Mouse (Mus musculus): Measurements from ENCODE around the gene Vil1.

Vil1 gene

DNA sequence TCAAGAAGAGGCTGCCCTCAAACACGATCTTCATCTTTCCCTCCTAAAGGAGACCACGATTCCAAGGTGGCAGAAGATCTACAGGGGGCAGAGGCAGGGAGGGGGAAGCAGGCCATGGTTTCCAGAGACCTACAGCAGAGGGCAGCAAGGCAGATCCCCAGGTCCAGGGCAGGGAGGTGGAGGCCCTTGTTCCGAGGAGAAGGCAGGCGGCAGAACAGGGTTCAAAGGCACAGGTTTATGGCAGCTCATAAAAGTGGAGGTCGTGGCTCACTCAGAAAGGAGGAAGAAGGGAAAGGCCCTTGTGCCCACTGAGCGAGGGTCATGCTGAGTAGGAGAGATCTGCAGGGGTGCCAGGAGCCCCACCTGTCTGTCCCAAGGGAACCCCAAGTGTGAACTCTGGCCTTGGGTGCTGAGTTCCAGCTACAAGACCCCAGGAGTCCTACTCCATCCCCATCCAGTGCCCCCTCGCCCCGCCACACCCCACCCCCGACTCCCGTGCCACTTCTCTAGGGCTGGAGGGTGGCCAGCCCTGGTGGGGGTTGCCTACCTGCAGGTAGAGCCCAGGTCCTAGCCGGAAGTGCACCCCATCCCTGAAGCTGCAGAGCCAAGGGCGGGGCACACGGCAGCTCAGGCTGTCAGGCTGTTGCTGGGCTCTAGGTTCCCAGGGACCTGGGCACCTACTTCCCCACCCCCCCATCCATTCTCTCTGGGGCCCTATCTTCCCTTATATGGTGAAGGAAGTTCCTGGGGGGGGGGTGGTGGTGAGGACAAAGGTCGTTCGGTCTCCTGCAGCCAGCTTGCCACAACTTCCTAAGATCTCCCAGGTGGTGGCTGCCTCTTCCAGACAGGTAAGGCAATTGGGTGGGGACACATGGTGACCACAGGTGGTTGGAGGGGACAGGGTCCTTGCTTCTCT lies at the start of gene Vil1:
Gene Vil1, plus strand, starts transcription at position 788 of the 916 bp plus-strand sequence.
- no peak for DNase-seq (ENCODE audit: extremely low read depth, low read depth, low spot score)

- DNase-seq (ENCODE audit: extremely low read depth, low read depth, low spot score): no peak
These were observed 49.1 kb upstream of the Vil1 start for GRCm38 (mm10) chr1:74359952-74360517.

DNA sequence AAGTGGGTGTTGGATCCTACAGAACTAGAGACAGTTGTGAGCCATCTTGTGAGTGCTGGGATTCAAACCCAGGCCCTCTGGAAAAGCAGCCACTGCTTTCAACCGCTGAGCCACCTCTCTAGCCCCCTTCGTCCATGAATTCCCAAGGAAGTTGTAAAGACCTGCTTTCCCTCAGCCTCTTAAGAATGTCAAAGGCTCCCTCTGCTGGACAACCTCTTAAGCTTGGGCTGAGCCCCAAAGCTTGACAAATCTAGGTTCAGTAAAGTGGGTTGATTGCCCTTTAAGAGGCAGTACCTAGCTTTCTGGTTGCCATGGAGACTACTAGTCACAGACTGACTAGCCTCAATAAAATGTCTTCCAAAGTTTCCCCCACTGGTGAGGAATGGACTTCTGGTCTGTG lies 47.4 kb upstream of the Vil1 start, which contains the start of gene Catip:
Gene Catip, plus strand, starts transcription at position 297 of the 400 bp plus-strand sequence.
- no peak for DNase-seq (ENCODE audit: extremely low read depth, low read depth, low spot score)

DNA sequence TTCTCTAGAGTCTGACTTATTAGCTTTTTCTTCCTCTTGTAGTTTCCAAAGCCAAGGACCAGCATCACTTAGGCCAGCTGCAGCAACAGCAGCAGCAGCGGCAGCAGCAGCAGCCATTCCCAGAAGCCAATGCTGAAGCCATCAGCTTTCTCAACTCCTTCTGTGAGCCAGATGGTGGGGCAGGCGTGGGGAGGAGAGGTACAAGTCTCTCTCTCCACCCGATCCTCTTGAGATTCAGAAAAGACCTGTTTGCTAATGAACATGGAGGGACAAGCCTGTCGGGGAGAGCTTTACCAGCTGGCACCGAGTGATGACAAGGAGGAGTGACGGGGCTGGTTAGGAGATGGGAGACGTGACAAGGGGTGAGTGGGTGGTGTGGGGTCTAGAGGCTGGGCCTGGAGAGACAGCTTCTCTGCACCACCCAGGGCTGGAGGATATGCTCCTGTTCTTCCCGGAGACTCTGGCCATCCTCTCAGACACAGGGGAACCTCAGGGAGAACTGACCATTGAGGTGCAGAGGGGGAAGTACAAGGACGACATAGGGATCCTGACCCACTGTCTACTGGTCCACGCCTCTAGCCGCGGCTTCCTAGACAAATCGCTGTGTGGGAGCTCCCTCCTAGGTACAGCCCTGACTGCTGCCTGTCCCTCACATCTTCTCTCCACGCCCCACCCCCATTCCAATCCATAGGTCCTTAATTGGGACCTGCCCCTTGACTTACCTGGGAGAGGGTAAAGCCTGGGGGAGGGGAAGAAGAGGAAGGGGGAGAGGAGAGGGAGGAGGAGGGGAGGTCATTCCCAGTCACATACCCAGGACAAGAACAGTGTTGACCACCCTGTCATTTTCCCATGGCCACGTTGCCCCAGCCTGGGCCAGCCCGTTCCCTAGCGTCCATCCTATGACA lies 46.6 kb upstream of the Vil1 start:
- DNase-seq (ENCODE audit: extremely low read depth, low read depth, low spot score): no peak

GRCm38 (mm10) chr1:74363437-74363836 lies 45.7 kb upstream of the Vil1 start:
- DNase-seq (ENCODE audit: extremely low read depth, low read depth, low spot score): no peak

DNA sequence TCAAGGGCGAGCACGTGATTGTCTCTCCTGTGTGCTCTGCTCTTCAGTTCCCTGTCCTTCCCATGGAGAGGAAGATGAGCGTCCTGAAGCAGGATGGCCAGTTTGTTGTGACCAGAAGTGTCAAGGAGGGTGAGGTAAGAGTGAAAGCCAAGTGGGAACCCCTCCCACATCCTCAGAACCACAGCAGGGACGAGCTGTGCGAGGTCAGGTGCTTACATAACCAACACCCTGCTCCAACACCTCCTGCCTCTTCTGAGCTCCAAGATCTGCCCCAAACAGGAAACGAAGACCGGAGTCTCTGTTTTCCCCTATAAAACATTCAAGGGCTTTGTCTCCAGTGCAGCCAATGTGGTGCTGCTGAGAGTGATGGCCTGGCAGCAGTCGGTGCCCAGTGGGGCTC lies 44.9 kb upstream of the Vil1 start:
- DNase-seq (ENCODE audit: extremely low read depth, low read depth, low spot score): no peak

GRCm38 (mm10) chr1:74367886-74368645 lies 41.1 kb upstream of the Vil1 start:
- DNase-seq (ENCODE audit: extremely low read depth, low read depth, low spot score): no peak

DNA sequence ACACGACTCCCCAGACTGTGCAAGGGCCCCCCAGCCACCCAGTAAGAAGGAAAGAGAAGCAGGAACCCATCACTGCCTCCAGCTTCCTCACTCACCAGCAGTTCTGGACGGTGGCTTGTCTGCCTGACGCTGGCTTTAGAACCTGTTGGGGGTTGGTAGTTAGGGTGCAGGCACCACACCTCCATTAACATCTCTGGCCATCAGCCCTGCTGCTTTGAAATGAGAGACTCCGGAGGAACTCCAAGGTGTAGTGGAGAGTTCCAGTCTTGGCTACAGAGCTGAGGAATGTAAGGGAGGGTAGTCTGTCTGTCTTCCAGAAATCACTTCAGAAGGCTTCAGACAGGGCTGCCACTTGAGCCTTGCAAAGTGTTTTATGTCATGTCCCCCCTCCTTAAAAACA lies 39.1 kb upstream of the Vil1 start:
- no peak for DNase-seq (ENCODE audit: extremely low read depth, low read depth, low spot score)

GRCm38 (mm10) chr1:74373372-74373771 lies 35.8 kb upstream of the Vil1 start:
- no peak for DNase-seq (ENCODE audit: extremely low read depth, low read depth, low spot score)

DNA sequence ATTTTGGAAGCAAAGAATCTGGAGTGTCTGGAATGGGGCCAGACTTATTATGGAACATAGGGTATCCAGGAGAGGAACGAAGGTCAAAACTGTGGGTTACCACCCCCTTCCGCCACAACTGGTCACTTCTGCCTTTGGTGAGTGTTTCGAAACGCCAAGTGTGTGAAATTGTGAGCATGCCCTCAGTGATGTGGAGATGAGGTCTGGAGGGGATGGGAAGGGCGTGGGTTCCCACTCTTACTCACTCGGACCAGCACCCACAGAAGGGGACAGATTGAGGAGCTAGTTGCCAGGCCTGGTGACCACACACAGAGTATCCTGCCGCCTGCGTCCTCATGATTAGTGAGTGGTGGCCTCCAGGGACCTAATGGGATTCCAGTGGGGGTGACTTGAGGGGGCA lies 34.2 kb upstream of the Vil1 start, which contains the start of gene Slc11a1:
Gene Slc11a1, plus strand, starts transcription at position 216 of the 400 bp plus-strand sequence.
- no peak for DNase-seq (ENCODE audit: extremely low read depth, low read depth, low spot score)

DNA sequence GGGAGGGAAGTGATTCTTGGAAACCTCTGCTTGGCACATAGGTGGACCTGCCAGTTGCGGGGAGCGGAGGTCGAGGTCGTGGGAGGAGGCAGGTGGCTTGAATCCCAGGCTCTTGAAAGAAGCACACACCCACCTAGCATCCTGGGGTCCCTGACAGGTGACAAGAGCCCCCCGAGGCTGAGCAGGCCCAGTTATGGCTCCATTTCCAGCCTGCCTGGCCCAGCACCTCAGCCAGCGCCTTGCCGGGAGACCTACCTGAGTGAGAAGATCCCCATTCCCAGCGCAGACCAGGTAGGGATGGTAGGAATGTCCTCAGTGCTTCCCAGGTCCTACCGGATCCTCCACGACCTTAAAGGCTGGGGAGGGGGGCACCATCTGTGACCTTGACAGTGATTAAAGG lies 33.6 kb upstream of the Vil1 start:
- DNase-seq (ENCODE audit: extremely low read depth, low read depth, low spot score): no peak

- no peak for DNase-seq (ENCODE audit: extremely low read depth, low read depth, low spot score)
These were observed 32.8 kb upstream of the Vil1 start for GRCm38 (mm10) chr1:74376396-74376795.

- DNase-seq (ENCODE audit: extremely low read depth, low read depth, low spot score): no peak
These were observed 30.1 kb upstream of the Vil1 start for GRCm38 (mm10) chr1:74379058-74379504.

- DNase-seq (ENCODE audit: extremely low read depth, low read depth, low spot score): no peak
These were observed 28.7 kb upstream of the Vil1 start for GRCm38 (mm10) chr1:74380484-74380883.

GRCm38 (mm10) chr1:74381588-74382021 lies 27.6 kb upstream of the Vil1 start:
- DNase-seq (ENCODE audit: extremely low read depth, low read depth, low spot score): no peak

DNA sequence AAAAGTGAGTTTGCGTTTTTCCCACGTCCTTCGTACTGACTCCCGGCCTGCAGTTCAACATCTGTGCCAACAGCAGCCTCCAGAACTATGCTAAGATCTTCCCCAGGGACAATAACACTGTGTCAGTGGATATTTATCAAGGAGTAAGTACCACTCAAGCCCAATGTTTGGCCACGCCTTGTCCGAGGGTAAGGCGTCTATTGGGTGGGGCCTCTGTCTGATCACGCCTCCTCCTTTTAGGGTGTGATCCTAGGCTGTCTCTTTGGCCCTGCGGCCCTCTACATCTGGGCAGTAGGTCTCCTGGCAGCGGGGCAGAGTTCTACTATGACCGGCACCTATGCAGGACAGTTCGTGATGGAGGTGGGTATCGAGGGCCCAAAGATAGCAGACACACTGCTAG lies 25.8 kb upstream of the Vil1 start:
- no peak for DNase-seq (ENCODE audit: extremely low read depth, low read depth, low spot score)

DNA sequence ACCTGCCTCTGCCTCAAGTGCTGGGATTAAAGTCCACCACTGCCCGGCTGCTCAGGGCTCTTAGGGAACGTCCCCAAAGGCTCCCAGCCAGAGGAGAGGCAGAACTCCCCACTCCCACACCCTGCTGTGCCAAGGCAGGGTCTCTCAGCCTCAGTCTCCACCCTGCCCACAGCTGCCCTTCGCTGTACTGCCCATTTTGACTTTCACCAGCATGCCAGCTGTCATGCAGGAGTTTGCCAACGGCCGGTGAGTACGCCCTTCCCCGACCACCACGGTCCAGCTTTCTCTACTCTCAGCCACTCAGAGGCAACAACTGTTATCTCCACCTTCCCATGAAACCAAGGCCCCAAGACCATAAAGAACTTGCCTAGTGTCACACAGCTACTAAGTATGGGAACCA lies 24.7 kb upstream of the Vil1 start:
- DNase-seq (ENCODE audit: extremely low read depth, low read depth, low spot score): no peak

- no peak for DNase-seq (ENCODE audit: extremely low read depth, low read depth, low spot score)
These were observed 24.1 kb upstream of the Vil1 start for GRCm38 (mm10) chr1:74385064-74385463.

- no peak for DNase-seq (ENCODE audit: extremely low read depth, low read depth, low spot score)
These were observed 23.6 kb upstream of the Vil1 start for GRCm38 (mm10) chr1:74385531-74385930.

GRCm38 (mm10) chr1:74386363-74386713 lies 22.8 kb upstream of the Vil1 start:
- DNase-seq (ENCODE audit: extremely low read depth, low read depth, low spot score): no peak
